Mouse (Mus musculus) right cerebral cortex, postnatal 36 days (tissue): Measurements from ENCODE around the gene Kcng1.
A peak's percentile ranks its signal among the peaks of the same experiment; 100 is the strongest.

Source experiments
- DNase-seq, 2 experiments: peaks; one replicate each; pipeline ENCODE4 v3.0.0; 2022; ENCODE audit warnings: low spot score in 2 of 2, mixed read lengths in 1 of 2

The Kcng1 gene

DNA sequence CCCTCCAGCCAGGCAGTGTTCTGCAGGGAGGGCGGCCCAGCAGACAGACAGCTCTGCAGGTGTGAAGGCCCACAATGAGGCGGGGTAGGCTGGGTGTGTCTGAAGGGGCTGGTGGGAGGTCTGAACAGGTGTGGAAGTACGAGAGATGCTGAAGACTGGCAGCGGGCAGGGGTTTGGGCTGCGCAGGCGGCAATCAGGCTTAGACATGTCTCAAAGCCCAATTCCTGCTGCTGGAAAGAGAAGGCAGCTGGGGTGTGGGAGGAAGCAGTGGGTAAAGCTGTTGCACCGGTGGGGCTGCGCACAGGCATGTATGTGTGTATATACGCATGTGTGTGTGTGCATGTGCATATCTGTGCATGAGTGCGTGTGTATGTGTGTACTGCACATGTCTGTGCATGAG, 20.6 kb downstream of the Kcng1 start:
- DNase-seq = peak; percentile 76 to 81

DNA sequence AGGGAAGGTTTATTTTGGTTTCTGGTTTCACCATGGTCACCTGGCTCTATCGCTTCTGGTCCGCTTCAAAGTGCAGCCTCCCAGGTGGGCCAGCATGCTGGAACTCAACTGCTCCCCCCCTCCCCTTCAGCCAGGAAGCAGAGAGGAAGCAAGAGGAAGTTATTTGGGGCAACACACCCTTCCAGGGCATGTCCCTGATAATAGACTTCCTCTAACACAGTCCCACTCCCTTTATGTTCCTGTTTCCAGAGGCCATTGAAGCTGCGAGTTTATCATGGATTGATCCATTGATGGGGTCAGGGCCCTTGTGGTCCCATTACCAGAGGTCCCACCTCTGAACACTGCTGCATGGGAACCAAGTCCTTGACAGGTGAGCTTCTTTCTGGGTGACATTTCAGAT, 21.4 kb downstream of the Kcng1 start:
- no peak for DNase-seq

- DNase-seq = no peak
Measured at GRCm38 (mm10) chr2:168259046-168259445, 22.5 kb downstream of the Kcng1 start.

DNA sequence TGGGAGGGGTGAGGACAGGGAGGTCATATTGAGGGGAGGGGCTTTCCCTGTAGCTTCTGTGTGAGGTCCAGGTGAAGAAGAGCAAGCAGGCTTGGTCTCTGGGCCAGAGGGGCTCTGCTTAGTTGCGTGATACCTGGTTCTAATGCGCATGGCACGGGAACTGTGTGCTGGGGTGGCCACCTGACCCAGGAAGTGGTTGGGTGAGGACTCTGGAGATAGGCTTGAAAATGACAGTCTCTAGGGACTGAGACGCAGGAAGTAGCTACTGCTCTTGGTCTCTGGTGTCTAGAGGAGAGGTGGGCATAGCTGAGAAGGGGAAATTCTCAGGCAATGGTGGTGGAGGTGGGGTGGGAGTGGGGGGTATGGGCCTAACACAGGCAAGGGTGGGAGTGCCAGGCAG, 24.3 kb downstream of the Kcng1 start:
- DNase-seq = no peak

DNA sequence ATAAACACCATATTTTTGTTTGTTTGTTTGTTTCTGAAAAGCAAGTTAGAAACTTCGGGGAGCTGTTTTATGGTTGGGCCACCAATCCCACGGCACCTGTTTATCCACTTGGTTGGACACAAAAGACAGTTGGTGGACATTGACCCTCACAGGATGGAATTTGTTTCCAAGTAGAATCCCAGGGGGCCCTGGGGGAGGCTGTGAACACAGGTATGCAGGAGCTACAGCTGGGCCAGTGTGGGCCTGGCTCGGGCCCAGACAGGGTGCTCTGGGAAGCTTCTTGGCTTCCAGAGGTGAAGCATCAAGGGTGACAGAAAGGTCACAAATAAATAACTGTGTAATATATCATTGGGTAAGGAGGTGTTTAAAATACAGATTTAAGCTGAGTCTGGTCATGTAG, 25.0 kb downstream of the Kcng1 start:
- DNase-seq = no peak

DNA sequence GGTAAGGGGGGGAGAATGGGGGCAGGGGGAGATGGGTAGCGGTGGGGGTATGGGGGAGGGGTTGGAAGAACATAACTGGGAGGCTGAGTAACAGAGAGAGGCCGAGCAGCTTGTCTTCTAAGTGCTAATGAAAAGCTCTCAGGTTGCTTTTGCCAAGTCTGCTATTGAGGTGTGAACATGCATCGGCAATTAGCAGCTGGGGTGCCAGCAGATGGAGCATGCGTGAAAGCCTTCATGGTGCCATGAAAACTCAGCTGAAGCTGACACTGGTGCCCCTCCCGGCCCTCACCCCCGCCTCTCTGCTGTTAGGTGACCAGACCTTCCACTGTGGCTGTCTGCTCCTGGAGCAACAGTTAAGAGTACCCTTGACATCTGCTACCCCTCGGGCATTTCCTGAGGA, 27.7 kb downstream of the Kcng1 start:
- peak; percentile 23 to 38 for DNase-seq

DNA sequence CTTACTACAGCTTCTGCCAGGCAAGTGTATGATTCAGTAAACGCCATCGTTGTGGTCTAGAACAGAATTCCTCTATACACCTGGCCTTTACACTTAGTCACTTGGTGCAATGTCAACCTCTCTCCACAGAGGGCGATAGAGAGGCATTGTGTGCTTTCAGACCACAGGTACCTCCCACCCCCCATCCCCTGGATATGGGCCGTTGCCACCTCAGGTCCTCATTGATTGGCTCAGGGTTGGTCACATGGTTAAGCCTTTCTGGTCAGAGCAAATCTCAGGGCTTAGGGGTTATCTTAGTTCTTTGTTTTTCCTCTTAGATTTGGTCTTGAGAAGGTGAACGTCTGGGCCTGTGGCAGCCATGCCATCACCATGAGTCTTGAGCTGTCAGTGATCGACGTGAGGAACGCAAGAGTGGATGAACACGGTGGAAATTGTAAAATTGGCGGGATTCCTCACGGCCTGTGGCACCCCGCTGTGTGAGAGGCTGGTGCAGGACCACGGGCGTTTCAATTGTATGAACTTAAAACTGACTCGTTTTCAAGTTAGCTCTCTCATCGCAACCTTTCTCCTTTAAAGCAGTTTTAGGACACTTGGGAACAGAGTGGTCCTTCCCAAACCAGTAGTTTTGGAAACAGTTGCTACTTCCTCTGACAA, 28.8 kb downstream of the Kcng1 start:
- DNase-seq = no peak

GRCm38 (mm10) chr2:168250270-168250669, 31.3 kb downstream of the Kcng1 start:
- DNase-seq = peak; percentile 57 to 77

GRCm38 (mm10) chr2:168248856-168249245, 32.7 kb downstream of the Kcng1 start:
- no peak for DNase-seq

GRCm38 (mm10) chr2:168248167-168248855, 33.2 kb downstream of the Kcng1 start:
- no peak for DNase-seq

DNA sequence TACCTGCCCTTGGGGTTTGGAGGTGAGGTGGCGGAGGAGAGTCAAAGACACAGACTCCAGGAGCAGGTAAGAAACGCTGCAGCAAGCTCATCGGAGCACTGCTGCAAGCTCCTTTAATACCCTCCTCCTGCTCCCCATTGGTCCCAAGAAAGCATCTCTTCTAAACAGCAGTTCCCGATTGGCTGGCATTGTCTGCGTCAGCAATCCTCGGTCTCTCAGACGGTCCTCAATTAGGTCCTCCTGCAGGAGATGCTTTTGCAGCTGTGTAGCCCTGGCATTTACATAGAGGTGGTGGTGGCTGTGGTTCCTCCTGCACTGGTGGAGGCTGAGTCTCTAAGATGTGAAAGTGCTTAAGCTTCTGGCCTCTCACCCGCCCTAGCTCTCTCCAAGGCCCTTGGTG, 36.0 kb downstream of the Kcng1 start:
- DNase-seq = no peak

DNA sequence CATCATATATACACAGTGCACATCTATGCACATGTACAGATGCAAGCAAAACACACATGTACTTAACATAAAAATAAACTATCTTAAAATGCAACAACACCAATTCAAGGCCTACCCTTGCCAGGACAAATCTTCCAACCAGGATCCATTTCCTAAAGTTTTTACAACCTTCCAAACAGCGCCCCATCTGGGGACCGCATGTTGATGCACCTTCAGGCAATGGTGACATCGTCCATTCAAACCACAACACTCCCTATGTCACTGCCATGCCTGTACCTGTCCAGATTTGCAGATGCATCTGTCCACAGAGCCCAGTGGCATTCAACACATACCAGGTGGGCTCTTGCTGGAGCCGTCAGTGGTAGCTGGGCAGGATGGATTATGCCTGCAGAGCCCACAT, 38.3 kb downstream of the Kcng1 start:
- no peak for DNase-seq

GRCm38 (mm10) chr2:168242841-168243240, 38.7 kb downstream of the Kcng1 start:
- DNase-seq = no peak

- DNase-seq = no peak
Measured at GRCm38 (mm10) chr2:168238335-168238734, 43.2 kb downstream of the Kcng1 start.

GRCm38 (mm10) chr2:168233286-168233685, 48.2 kb downstream of the Kcng1 start:
- no peak for DNase-seq

DNA sequence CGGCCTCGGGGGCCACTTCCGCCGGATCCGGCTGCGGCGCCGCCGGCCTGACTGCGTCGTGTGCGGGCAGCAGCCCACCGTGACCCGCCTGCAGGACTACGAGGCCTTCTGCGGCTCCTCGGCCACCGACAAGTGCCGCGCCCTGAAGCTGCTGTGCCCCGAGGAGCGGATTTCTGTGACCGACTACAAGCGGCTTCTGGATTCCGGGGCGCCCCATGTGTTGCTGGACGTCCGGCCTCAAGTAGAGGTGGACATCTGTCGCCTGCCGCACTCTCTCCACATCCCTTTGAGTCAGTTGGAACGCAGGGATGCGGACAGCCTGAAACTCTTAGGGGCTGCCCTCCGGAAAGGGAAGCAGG, 50.1 kb downstream of the Kcng1 start:
- DNase-seq = no peak

DNA sequence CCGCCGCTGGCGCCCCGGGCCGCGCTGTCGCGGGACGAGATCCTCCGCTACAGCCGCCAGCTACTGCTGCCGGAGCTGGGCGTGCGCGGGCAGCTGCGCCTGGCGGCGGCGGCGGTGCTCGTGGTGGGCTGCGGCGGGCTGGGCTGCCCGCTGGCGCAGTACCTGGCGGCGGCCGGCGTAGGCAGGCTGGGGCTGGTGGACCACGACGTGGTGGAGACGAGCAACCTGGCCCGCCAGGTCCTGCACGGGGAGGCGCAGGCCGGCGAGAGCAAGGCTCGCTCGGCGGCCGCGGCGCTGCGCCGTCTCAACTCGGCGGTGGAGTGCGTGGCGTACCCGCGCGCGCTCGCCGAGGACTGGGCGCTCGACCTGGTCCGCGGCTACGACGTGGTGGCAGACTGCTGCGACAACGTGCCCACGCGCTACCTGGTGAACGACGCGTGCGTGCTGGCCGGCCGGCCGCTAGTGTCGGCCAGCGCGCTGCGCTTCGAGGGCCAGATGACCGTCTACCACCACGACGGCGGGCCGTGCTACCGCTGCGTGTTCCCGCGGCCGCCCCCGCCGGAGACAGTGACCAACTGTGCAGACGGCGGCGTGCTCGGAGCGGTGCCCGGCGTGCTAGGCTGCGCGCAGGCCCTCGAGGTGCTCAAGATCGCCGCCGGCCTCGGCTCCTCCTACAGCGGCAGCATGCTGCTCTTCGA, 50.6 kb downstream of the Kcng1 start:
- peak in 1 of 2 experiments; percentile 16 for DNase-seq

GRCm38 (mm10) chr2:168230026-168230728, 51.4 kb downstream of the Kcng1 start, which contains the start of the genes Gm20716, Dpm1 and Mocs3:
Gene Gm20716, minus strand, starts transcription at chr2:168230364.
Gene Dpm1, minus strand, starts transcription at chr2:168230591.
Gene Mocs3, plus strand, starts transcription at chr2:168230622.
- DNase-seq = peak; percentile 75 to 79

DNA sequence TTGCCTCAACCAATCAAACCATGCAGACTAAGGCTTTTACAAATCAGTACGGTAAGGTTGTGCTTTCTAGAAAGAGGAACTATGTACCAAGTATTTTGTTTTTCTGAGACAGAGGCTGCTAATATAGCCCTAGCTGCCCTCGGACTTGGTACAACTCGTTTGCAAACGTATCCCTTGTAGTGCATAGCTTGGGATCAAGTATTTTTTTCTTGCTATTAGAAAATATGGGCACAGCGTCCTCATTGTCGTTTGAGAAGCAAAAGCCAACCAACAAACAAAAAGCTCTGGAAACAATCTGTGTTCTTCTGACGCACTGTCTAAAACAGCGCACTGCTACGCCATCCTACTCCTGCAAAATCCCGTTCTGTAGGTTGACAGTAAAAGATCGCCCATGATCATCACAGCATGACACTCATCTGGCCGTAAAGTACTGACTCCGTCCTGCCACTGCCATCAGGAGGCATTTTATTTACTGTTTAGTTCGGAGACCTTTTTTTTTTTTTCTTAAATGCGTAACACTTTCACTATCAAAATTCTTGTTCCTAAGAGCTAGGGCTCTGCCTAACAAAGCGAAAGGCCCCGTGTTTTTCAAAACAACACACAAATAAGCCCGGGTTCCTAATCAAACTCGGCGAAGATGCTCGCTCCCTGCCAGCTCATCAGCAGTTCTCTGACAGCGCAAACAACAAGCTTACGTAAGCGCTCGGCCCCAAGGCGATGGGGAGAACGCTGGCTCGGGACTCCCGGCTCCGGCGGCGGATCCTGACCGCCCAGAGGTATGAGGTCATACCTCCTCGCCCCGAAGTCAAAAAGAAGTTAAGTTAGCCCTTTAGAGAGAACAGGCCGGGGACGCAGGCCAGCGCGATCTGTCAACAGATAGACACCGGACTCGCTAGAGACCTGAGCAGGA, 52.2 kb downstream of the Kcng1 start:
- DNase-seq = peak in 1 of 2 experiments; percentile 44

- no peak for DNase-seq
Measured at GRCm38 (mm10) chr2:168223326-168223725, 58.2 kb downstream of the Kcng1 start.

- DNase-seq = no peak
Measured at GRCm38 (mm10) chr2:168213788-168214397, 67.6 kb downstream of the Kcng1 start.
